Mouse (Mus musculus) MEL (cell line): ENCODE data around the gene Mdfic.

Experiments
- BHLHE40 ChIP-seq: IDR thresholded peaks from 2 replicates; pipeline ENCODE4 v1.6.1; 2012; ENCODE audit warnings: low read depth, mild to moderate bottlenecking, inconsistent platforms, low read length, improper control_type of control experiment, borderline replicate concordance
- CHD1 ChIP-seq: IDR thresholded peaks from 2 replicates; pipeline ENCODE4 v1.6.1; 2012; ENCODE audit warnings: low read depth, mild to moderate bottlenecking, inconsistent platforms, low read length, improper control_type of control experiment
- GABPA ChIP-seq: IDR thresholded peaks from 2 replicates; pipeline ENCODE4 v1.6.1; 2012; ENCODE audit warnings: low read depth, mild to moderate bottlenecking, inconsistent platforms, low read length, improper control_type of control experiment, moderate library complexity
- HCFC1 ChIP-seq: IDR thresholded peaks from 2 replicates; pipeline ENCODE4 v1.6.1; 2012; ENCODE audit warnings: low read depth, mild to moderate bottlenecking, inconsistent platforms, low read length, improper control_type of control experiment, moderate library complexity
- MEF2A ChIP-seq: IDR thresholded peaks from 2 replicates; pipeline ENCODE4 v1.6.1; 2014; ENCODE audit warnings: low read depth, mild to moderate bottlenecking, inconsistent platforms, low read length, improper control_type of control experiment; ENCODE audit not compliant: poor library complexity, insufficient replicate concordance, severe bottlenecking; ENCODE audit errors: extremely low read depth
- NELFE ChIP-seq: IDR thresholded peaks from 2 replicates; pipeline ENCODE4 v1.6.1; 2011; ENCODE audit warnings: low read depth, low read length, improper control_type of control experiment
- POLR2A ChIP-seq, 2 experiments: IDR thresholded peaks; 2 replicates each; pipeline ENCODE4 v1.6.1; 2011 to 2012; ENCODE audit warnings: low read length in 2 of 2, mild to moderate bottlenecking in 2 of 2, control low read depth in 1 of 2, improper control_type of control experiment in 1 of 2, low read depth in 1 of 2, moderate library complexity in 1 of 2; ENCODE audit not compliant: control insufficient read depth in 1 of 2, insufficient read depth in 1 of 2, poor library complexity in 1 of 2
- TBP ChIP-seq: IDR thresholded peaks from 2 replicates; pipeline ENCODE4 v1.8.0; 2011; ENCODE audit warnings: low read depth, low read length, improper control_type of control experiment
- TCF12 ChIP-seq: IDR thresholded peaks from 2 replicates; pipeline ENCODE4 v1.6.1; 2014; ENCODE audit warnings: low read depth, mild to moderate bottlenecking, inconsistent platforms, low read length, improper control_type of control experiment, moderate library complexity

- no peak for TF ChIP-seq POLR2A (IDR thresholded peaks at IDR 0.05; ENCODE audit: control insufficient read depth in 1 of 2, insufficient read depth in 1 of 2, low read depth in 1 of 2, low read length in 2 of 2, poor library complexity in 1 of 2)
- no peak for TF ChIP-seq NELFE
- TF ChIP-seq MEF2A, result no peak
- no peak for TF ChIP-seq BHLHE40
- TF ChIP-seq GABPA, result no peak
- no peak for TF ChIP-seq TCF12
- no peak for TF ChIP-seq TBP
- TF ChIP-seq CHD1, result no peak
- TF ChIP-seq HCFC1, result no peak
Observed at GRCm38 (mm10) chr6:15731452-15731851, 11.0 kb downstream of the Mdfic start.
